16 mouse cellular contexts compared by ENCODE assay signal in the genomic region with DNA sequence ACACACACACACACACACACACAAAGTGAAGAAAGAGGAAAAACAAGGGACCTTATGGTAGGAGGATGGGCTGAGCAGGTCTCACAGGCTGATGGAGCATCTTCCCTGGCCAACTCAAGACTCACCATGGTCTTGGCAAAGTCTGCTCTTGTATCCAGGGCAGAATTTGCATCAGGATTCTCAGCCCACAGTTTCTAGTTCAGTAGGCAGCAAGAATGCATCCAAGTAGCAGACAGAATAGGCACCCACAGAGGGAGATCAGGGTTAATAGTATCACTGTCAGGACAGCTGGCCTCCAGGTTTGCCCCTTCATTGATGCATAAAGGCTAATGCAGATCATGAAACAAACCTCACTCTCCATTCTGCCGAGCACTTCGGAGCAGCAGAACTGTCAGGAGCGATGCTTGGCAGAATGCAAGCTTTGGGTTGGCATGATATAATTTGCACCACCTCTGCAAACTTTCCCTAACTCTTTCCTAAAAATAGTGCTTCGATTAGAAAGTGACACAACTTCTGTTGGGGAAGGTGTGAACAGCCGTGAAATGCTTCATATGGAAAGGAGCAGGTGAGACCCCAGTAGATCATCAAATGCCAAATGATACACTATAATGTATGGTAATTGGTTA.
"Had no signal": no experiment of that assay in that cellular context is flagged by ENCODE, and none has a peak within 500 bp of the region (broad histone marks: within the 10 kb centered on the region; RNA-seq: fewer than 3 reads in every experiment).

No protein-coding gene starts in this region.

- H3K36me3 ChIP-seq: liver, embryonic 13.5 days; midbrain, embryonic 13.5 days; neural tube, embryonic 13.5 days; stomach, embryonic 15.5 days had no signal

- DNase-seq: kidney, adult 18-20 months; kidney, adult 9 months; kidney, postnatal 14 days; kidney, postnatal 4 days; liver, embryonic 13.5 days; lung, adult 2 months; lung, postnatal 14 days; lung, postnatal 4 days; spleen, adult 18-20 months; thymus, postnatal 25 days had no signal

- H3K4me1 ChIP-seq: liver, embryonic 13.5 days; midbrain, embryonic 13.5 days; neural tube, embryonic 13.5 days; stomach, embryonic 15.5 days had no signal

- H3K4me2 ChIP-seq: liver, embryonic 13.5 days; midbrain, embryonic 13.5 days; neural tube, embryonic 13.5 days; stomach, embryonic 15.5 days had no signal

- H3K27ac ChIP-seq: liver, embryonic 13.5 days; midbrain, embryonic 13.5 days; neural tube, embryonic 13.5 days; stomach, embryonic 15.5 days had no signal

- ATAC-seq: intestine, embryonic 16.5 days; midbrain, embryonic 13.5 days; midbrain, embryonic 16.5 days had no signal

- H3K27me3 ChIP-seq: liver, embryonic 13.5 days; midbrain, embryonic 13.5 days; neural tube, embryonic 13.5 days; stomach, embryonic 15.5 days had no signal

- H3K4me3 ChIP-seq: liver, embryonic 13.5 days; midbrain, embryonic 13.5 days; myocyte; neural tube, embryonic 13.5 days; stomach, embryonic 15.5 days had no signal

- H3K9ac ChIP-seq: liver, embryonic 13.5 days; midbrain, embryonic 13.5 days; neural tube, embryonic 13.5 days; stomach, embryonic 15.5 days had no signal

- H3K9me3 ChIP-seq: liver, embryonic 13.5 days; midbrain, embryonic 13.5 days; neural tube, embryonic 13.5 days; stomach, embryonic 15.5 days had no signal
